ENCODE assay signal across 9 mouse cellular contexts in genomic region chr7:142470171-142470691, GRCm38 (mm10). TPM values are rescaled to one million over a fixed set of nuclear protein-coding genes. Genes with fewer than 3 reads are reported as not detected.
A peak's percentile ranks its signal among the peaks of the same experiment; 100 is the strongest.
DNase-seq lines count a peak whose midpoint lies in the region; ATAC-seq and TF ChIP-seq lines count a peak whose summit lies in the region.
"Had no signal": no experiment of that assay in that cellular context is flagged by ENCODE, and none has a peak within 500 bp of the region (broad histone marks: within the 10 kb centered on the region; RNA-seq: fewer than 3 reads in every experiment).

No protein-coding gene starts in this region.

- TF ChIP-seq POLR2A in cerebellum, adult 2 months (IDR thresholded peaks at IDR 0.05; ENCODE audit: borderline replicate concordance, insufficient read depth, low read length): no peak
- TF ChIP-seq POLR2A in lung, adult 2 months (IDR thresholded peaks at IDR 0.05; ENCODE audit: borderline replicate concordance, extremely low read depth, low read depth, low read length): no peak
- no peak for TF ChIP-seq POLR2A in olfactory bulb, adult 2 months (IDR thresholded peaks at IDR 0.05; ENCODE audit: insufficient read depth, low read depth, low read length)

- peaks cover 21% of the 10 kb centered on the region for H3K4me1 ChIP-seq in cerebellum, adult 2 months (ENCODE audit: control insufficient read depth, insufficient read depth, low read length)
- peaks cover 38% of the 10 kb centered on the region for H3K4me1 ChIP-seq in lung, embryonic 15.5 days
- H3K4me1 ChIP-seq in lung, adult 2 months (ENCODE audit: control insufficient read depth, insufficient read depth, low read length): 0 out of 2 replicates have a peak, but pooled peaks cover 4% of the 10 kb centered on the region
- H3K4me1 ChIP-seq in heart, embryonic 16.5 days (ENCODE audit: control insufficient read depth, insufficient read depth, low read length): peaks cover 40% of the 10 kb centered on the region
- peaks cover 22% of the 10 kb centered on the region for H3K4me1 ChIP-seq in olfactory bulb, adult 2 months (ENCODE audit: control insufficient read depth, insufficient read depth, low read length)

- peak; percentile 10 for DNase-seq in cerebellum, adult 11-12 months
- no peak for DNase-seq in cerebellum, adult 2 months
- no peak for DNase-seq in lung, adult 2 months
- DNase-seq in cerebellum, postnatal 36 days: no peak

- no peaks in the 10 kb centered on the region for H3K9me3 ChIP-seq in lung, embryonic 15.5 days
- H3K9me3 ChIP-seq in heart, embryonic 16.5 days (replicated peaks; ENCODE audit: control insufficient read depth, low read length): no peaks in the 10 kb centered on the region

- no peak overlapping the region for H3K9ac ChIP-seq in lung, embryonic 15.5 days
- no peak overlapping the region for H3K9ac ChIP-seq in heart, embryonic 16.5 days (ENCODE audit: low read length)

- no peak overlapping the region for H3K4me3 ChIP-seq in cerebellum, adult 2 months (replicated peaks; ENCODE audit: insufficient read depth, low read depth, low read length)
- no peak overlapping the region for H3K4me3 ChIP-seq in lung, embryonic 15.5 days
- H3K4me3 ChIP-seq in lung, adult 2 months (replicated peaks; ENCODE audit: extremely low read depth, low read depth, low read length): no peak overlapping the region
- no peak overlapping the region for H3K4me3 ChIP-seq in heart, embryonic 16.5 days (ENCODE audit: low read length)
- no peak overlapping the region for H3K4me3 ChIP-seq in olfactory bulb, adult 2 months (ENCODE audit: insufficient read depth, low read depth, low read length)

- H3K36me3 ChIP-seq in lung, embryonic 15.5 days: no peaks in the 10 kb centered on the region
- no peaks in the 10 kb centered on the region for H3K36me3 ChIP-seq in heart, embryonic 16.5 days (ENCODE audit: control insufficient read depth, insufficient read depth)

- 87% methylated on average over 7 of the region's 7 CpGs for WGBS in cerebellum, adult 2 months
- WGBS in lung, embryonic 15.5 days: 47% methylated on average over 7 of the region's 7 CpGs
- WGBS in lung, adult 2 months: 61% methylated on average over 7 of the region's 7 CpGs
- 78% methylated on average over 7 of the region's 7 CpGs for WGBS in heart, embryonic 16.5 days
- 50% methylated on average over 7 of the region's 7 CpGs for WGBS in olfactory bulb, adult 2 months

- ATAC-seq in lung, embryonic 15.5 days (ENCODE audit: borderline replicate concordance, extremely low read depth, low FRiP score, low TSS enrichment): peak; percentile 27; the same call in 1 of the 2 replicates
- no peak for ATAC-seq in heart, embryonic 16.5 days (replicated peaks; ENCODE audit: extremely low read depth, insufficient read depth, low FRiP score)
- ATAC-seq in CD4-positive, CD25-positive, alpha-beta regulatory T cell, adult 4 months: no peak
- ATAC-seq: activated CD4-positive, CD25-positive, alpha-beta regulatory T cell, adult 4 months had no signal

- H3K4me2 ChIP-seq in lung, embryonic 15.5 days: no peak overlapping the region
- no peak overlapping the region for H3K4me2 ChIP-seq in heart, embryonic 16.5 days (ENCODE audit: low read depth, low read length)

- H3K27ac ChIP-seq in cerebellum, adult 2 months (ENCODE audit: insufficient read depth, low read length): no peak overlapping the region
- peak overlapping the region; percentile 89 for H3K27ac ChIP-seq in lung, embryonic 15.5 days
- H3K27ac ChIP-seq in heart, embryonic 16.5 days (ENCODE audit: low read length): peak overlapping the region; percentile 67
- peak overlapping the region; percentile 82 for H3K27ac ChIP-seq in olfactory bulb, adult 2 months (ENCODE audit: insufficient read depth, low read depth, low read length)

- TF ChIP-seq CTCF in cerebellum, adult 2 months (IDR thresholded peaks at IDR 0.05; ENCODE audit: borderline replicate concordance, insufficient read depth, low read depth, low read length): no peak
- no peak for TF ChIP-seq CTCF in lung, adult 2 months (IDR thresholded peaks at IDR 0.05; ENCODE audit: insufficient read depth, low read length)
- no peak for TF ChIP-seq CTCF in olfactory bulb, adult 2 months (IDR thresholded peaks at IDR 0.05; ENCODE audit: insufficient read depth, low read depth, low read length)

- H3K27me3 ChIP-seq in cerebellum, adult 2 months (ENCODE audit: control insufficient read depth, insufficient read depth, low read length): no peaks in the 10 kb centered on the region
- no peaks in the 10 kb centered on the region for H3K27me3 ChIP-seq in lung, embryonic 15.5 days
- H3K27me3 ChIP-seq in heart, embryonic 16.5 days (ENCODE audit: control insufficient read depth, insufficient read depth, low read length): no peaks in the 10 kb centered on the region

RNA-seq across cellular contexts. Expression of gene Lsp1, which starts 9.6 kb away (rescaled TPM):
- polyA plus RNA-seq in cerebellum, adult 2 months (2012; rRNA removed): 4.2 and 5.9 TPM in 2 replicates
- polyA plus RNA-seq in lung, embryonic 15.5 days (2015; fragmentation: Nextera tagmentation; extraction: Ambion mirVana): 125 and 130 TPM in 2 replicates
- 131 and 188 TPM in 2 replicates for polyA plus RNA-seq in lung, adult 2 months (2012; rRNA removed)
- polyA plus RNA-seq in heart, embryonic 16.5 days (2015; fragmentation: Nextera tagmentation; extraction: Ambion mirVana): 73.5 and 83.5 TPM in 2 replicates
- not detected in 2 replicates for polyA plus RNA-seq in olfactory bulb, adult 2 months (2012; ENCODE audit: insufficient read depth, insufficient read length, low replicate concordance, missing spikeins)
- 1,000 to 10,000 TPM; 1,098 to 1,582 TPM for polyA plus RNA-seq in CD4-positive, CD25-positive, alpha-beta regulatory T cell, adult 4 months (2017; shearing (Covaris generic))

RNA-seq across cellular contexts. Expression of gene Tnnt3, which starts 28.4 kb away (rescaled TPM):
- polyA plus RNA-seq in cerebellum, adult 2 months (2012; rRNA removed): 0.39 and 0.65 TPM in 2 replicates
- polyA plus RNA-seq in lung, embryonic 15.5 days (2015; fragmentation: Nextera tagmentation; extraction: Ambion mirVana): 2.5 and 5.1 TPM in 2 replicates
- 4.1 and 64.7 TPM in 2 replicates for polyA plus RNA-seq in lung, adult 2 months (2012; rRNA removed)
- 5.3 and 17.1 TPM in 2 replicates for polyA plus RNA-seq in heart, embryonic 16.5 days (2015; fragmentation: Nextera tagmentation; extraction: Ambion mirVana)
- not detected in 2 replicates for polyA plus RNA-seq in olfactory bulb, adult 2 months (2012; ENCODE audit: insufficient read depth, insufficient read length, low replicate concordance, missing spikeins)
- 1 to 10 TPM; 2.5 to 5.7 TPM for polyA plus RNA-seq in CD4-positive, CD25-positive, alpha-beta regulatory T cell, adult 4 months (2017; shearing (Covaris generic))

RNA-seq across cellular contexts. Expression of gene Tnni2, which starts 28.6 kb away (rescaled TPM):
- 0.52 TPM in 1 of 2 replicates, not detected in the other for polyA plus RNA-seq in cerebellum, adult 2 months (2012; rRNA removed)
- polyA plus RNA-seq in lung, embryonic 15.5 days (2015; fragmentation: Nextera tagmentation; extraction: Ambion mirVana): 2.4 and 7.4 TPM in 2 replicates
- polyA plus RNA-seq in lung, adult 2 months (2012; rRNA removed): 3.1 and 223 TPM in 2 replicates
- polyA plus RNA-seq in heart, embryonic 16.5 days (2015; fragmentation: Nextera tagmentation; extraction: Ambion mirVana): 14.1 and 27.0 TPM in 2 replicates
- polyA plus RNA-seq in olfactory bulb, adult 2 months (2012; ENCODE audit: insufficient read depth, insufficient read length, low replicate concordance, missing spikeins): not detected in 2 replicates
- not detected for polyA plus RNA-seq in CD4-positive, CD25-positive, alpha-beta regulatory T cell, adult 4 months (2017; shearing (Covaris generic))
- polyA plus RNA-seq: activated CD4-positive, CD25-positive, alpha-beta regulatory T cell, adult 4 months had no signal

RNA-seq across cellular contexts. Expression of gene Syt8, which starts 35.6 kb away (rescaled TPM):
- polyA plus RNA-seq in cerebellum, adult 2 months (2012; rRNA removed): not detected in 2 replicates
- 0.34 and 0.87 TPM in 2 replicates for polyA plus RNA-seq in lung, embryonic 15.5 days (2015; fragmentation: Nextera tagmentation; extraction: Ambion mirVana)
- 0.19 and 8.6 TPM in 2 replicates for polyA plus RNA-seq in lung, adult 2 months (2012; rRNA removed)
- polyA plus RNA-seq in heart, embryonic 16.5 days (2015; fragmentation: Nextera tagmentation; extraction: Ambion mirVana): 0.17 and 0.32 TPM in 2 replicates
- not detected in 2 replicates for polyA plus RNA-seq in olfactory bulb, adult 2 months (2012; ENCODE audit: insufficient read depth, insufficient read length, low replicate concordance, missing spikeins)
- polyA plus RNA-seq in CD4-positive, CD25-positive, alpha-beta regulatory T cell, adult 4 months (2017; shearing (Covaris generic)): not detected
- polyA plus RNA-seq: activated CD4-positive, CD25-positive, alpha-beta regulatory T cell, adult 4 months had no signal
